Mouse (Mus musculus) lung, embryonic 14.5 days (tissue): ENCODE results near the gene Iqce. TPM values are rescaled to one million over a fixed set of nuclear protein-coding genes. Genes with fewer than 3 reads are reported as not detected.

Source experiments
- ATAC-seq: fragments of 200-750 bp; cut with Nextera tagmentation; 2 replicates; pipeline ENCODE4 v1.8.0; 2017; ENCODE audit warnings: mild to moderate bottlenecking, moderate TSS enrichment, moderate library complexity; ENCODE audit not compliant: insufficient read depth
- DNase-seq: peaks from one replicate; pipeline ENCODE4 v3.0.0-alpha.2; 2015
- H3K27ac ChIP-seq: fragments of 300-500 bp; sonication (generic); 2 replicates; pipeline ENCODE4 v1.5.1; 2014; ENCODE audit warnings: low read depth, mild to moderate bottlenecking, moderate library complexity
- H3K27me3 ChIP-seq: fragments of 300-500 bp; sonication (generic); 2 replicates; pipeline ENCODE4 v1.6.1; 2014; ENCODE audit warnings: low read length, control low read depth; ENCODE audit not compliant: insufficient read depth
- H3K36me3 ChIP-seq: fragments of 300-500 bp; sonication (generic); 2 replicates; pipeline ENCODE4 v1.6.1; 2014; ENCODE audit warnings: control low read depth; ENCODE audit not compliant: insufficient read depth
- H3K4me1 ChIP-seq: fragments of 300-500 bp; sonication (generic); 2 replicates; pipeline ENCODE4 v1.6.1; 2014; ENCODE audit warnings: antibody characterized with exemption, control low read depth; ENCODE audit not compliant: insufficient read depth
- H3K4me2 ChIP-seq: fragments of 300-500 bp; sonication (generic); 2 replicates; pipeline ENCODE4 v1.6.1; 2014; ENCODE audit warnings: mild to moderate bottlenecking
- H3K4me3 ChIP-seq: fragments of 300-500 bp; sonication (generic); 2 replicates; pipeline ENCODE4 v1.5.1; 2014; ENCODE audit warnings: low read depth, low read length
- H3K9ac ChIP-seq: fragments of 300-500 bp; sonication (generic); 2 replicates; pipeline ENCODE4 v1.6.1; 2014
- H3K9me3 ChIP-seq: fragments of 300-500 bp; sonication (generic); 2 replicates; pipeline ENCODE4 v1.6.1; 2016; ENCODE audit warnings: low read depth, low read length, control low read depth
- CTCF ChIP-seq: IDR thresholded peaks from 2 replicates; pipeline ENCODE4 v1.5.1; 2016; ENCODE audit warnings: antibody characterized with exemption, low read depth
- WGBS: fragments of 180-500 bp; shearing (Covaris S2); extraction: QIAGEN DNeasy Blood & Tissue Kit; methylation state at CpG from one replicate; pipeline ENCODE4 v1.1.7; 2014; 5-methylcytosine and 5-hydroxymethylcytosine counted together
- polyA plus RNA-seq: library from polyadenylated mRNA; unstranded; fragments of >200 nt; fragmentation: Nextera tagmentation; extraction: Ambion mirVana; gene quantifications from 2 replicates; pipeline ENCODE4 v1.2.1, GENCODE M21; 2014

Iqce gene
- polyA plus RNA-seq, 1 experiment from 2014 or later = 25.5 TPM

- TF ChIP-seq CTCF = no peak
Observed at GRCm38 (mm10) chr5:140688434-140688833, 13.7 kb downstream of the Iqce start.

GRCm38 (mm10) chr5:140684343-140685148 lies 17.6 kb downstream of the Iqce start:
- Histone ChIP-seq H3K4me3 (no peak overlapping the region), H3K36me3 (peaks cover 52% of the 10 kb centered on the region), H3K9me3 (no peaks in the 10 kb centered on the region), H3K9ac (no peak overlapping the region), H3K27ac (no peak overlapping the region), H3K27me3 (no peaks in the 10 kb centered on the region), H3K4me1 (no peaks in the 10 kb centered on the region), H3K4me2 (no peak overlapping the region)
- WGBS = 59% methylated on average over 16 of the region's 16 CpGs
- peak; percentile 82 for TF ChIP-seq CTCF
- DNase-seq (peak; percentile 84), ATAC-seq (peak; percentile 64; the same call in 1 of the 2 replicates)

More at GRCm38 (mm10) chr5:140688434-140688833, 13.7 kb downstream of the Iqce start:
- Histone ChIP-seq H3K27ac (no peak overlapping the region), H3K4me1 (no peaks in the 10 kb centered on the region), H3K9me3 (no peaks in the 10 kb centered on the region), H3K4me2 (no peak overlapping the region), H3K4me3 (no peak overlapping the region), H3K36me3 (peaks cover 60% of the 10 kb centered on the region), H3K9ac (no peak overlapping the region), H3K27me3 (no peaks in the 10 kb centered on the region)
- DNase-seq (peak; percentile 39), ATAC-seq (no peak)
- WGBS = 64% methylated on average over 3 of the region's 3 CpGs

DNA sequence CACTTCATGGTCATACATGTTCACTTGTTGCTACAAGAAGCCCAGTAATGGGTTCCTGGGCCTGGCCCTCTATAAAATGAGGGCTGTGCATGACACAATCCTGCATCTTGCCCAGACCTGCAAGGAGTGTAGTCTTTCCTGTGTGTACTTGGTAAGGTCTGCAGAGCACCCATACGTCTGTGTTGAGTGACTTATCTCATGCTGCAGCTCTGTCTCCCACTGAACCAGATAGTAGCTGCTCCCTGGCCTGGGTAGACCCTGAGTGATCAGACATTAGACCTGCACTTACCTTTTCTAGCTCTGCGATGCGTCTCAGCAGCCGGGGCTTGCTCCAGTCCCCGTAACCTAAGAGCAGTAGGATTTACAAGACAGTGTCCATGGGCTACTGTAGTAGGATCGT lies 20.1 kb downstream of the Iqce start:
- TF ChIP-seq CTCF = no peak
- Histone ChIP-seq H3K4me1 (no peaks in the 10 kb centered on the region), H3K9ac (no peak overlapping the region), H3K36me3 (peaks cover 41% of the 10 kb centered on the region), H3K27me3 (no peaks in the 10 kb centered on the region), H3K9me3 (no peaks in the 10 kb centered on the region), H3K4me2 (no peak overlapping the region), H3K27ac (no peak overlapping the region), H3K4me3 (no peak overlapping the region)
- 90% methylated on average over 6 of the region's 6 CpGs for WGBS
- ATAC-seq = no peak
- no peak for DNase-seq

DNA sequence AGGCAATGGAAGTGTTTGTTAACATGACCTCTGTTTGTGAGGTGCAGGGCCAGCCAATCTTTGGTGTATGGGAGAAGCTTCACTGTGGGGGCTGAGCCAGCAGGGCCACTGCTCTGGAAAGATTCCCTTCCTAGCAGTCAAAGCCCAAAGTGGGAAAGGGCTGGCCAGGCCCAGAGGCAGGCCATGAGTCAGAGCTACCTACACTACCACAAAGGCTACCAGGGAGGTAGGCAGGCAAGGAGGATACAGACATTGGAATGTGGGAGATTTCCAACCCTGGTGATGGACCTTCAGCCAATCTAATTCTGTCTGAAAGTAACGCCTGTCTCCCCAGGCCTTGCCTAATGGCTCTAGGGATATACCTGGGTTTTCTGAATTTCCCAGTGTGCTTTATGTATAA lies 21.2 kb downstream of the Iqce start:
- Histone ChIP-seq H3K27me3 (no peaks in the 10 kb centered on the region), H3K4me1 (no peaks in the 10 kb centered on the region), H3K4me3 (no peak overlapping the region), H3K9me3 (no peaks in the 10 kb centered on the region), H3K36me3 (peaks cover 42% of the 10 kb centered on the region), H3K27ac (no peak overlapping the region), H3K9ac (no peak overlapping the region), H3K4me2 (no peak overlapping the region)
- no peak for ATAC-seq
- DNase-seq = no peak
- 81% methylated on average over 1 of the region's 1 CpGs for WGBS
- no peak for TF ChIP-seq CTCF

DNA sequence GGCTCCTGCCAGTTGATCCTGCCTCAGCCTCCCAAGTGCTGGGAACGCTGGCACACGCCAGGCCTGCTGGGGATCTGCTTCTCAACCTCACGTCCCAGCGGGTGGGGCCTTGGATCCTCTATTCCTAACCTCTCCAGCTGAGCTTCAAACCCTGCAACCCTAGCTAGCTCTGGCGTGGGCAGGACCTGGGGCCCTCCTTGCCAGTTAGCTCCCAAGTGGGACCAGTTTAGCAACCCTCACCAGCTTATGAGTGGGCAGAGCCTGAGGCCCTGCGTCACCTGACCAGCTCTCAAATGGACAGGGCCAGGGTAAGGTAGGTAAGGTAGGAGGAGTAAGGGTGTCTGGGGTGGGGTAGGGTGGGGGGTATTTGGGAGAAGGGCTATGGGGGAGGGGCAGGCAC lies 22.1 kb downstream of the Iqce start:
- no peak overlapping the region for H3K27ac ChIP-seq
- 85% methylated on average over 6 of the region's 6 CpGs for whole genome bisulfite sequencing

DNA sequence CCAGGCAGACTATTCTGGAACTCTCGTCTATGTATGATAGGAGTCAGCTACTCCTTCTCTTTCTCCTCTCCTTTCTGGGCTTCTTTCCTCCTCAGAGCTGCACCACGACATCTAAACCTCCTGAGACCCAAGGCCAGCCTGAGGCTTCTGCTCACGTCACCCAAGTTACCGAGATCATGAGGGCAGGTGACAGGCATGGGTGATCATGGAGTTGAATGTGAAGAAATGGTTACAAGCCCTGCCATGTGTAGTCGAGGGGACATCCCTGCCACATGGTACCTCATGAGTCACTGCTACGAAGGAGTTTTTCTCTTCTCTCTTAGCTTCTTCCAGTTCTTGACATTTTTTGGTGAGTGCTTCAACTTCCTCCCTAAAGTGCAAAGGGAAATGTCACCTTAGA lies 25.0 kb downstream of the Iqce start:
- H3K36me3 ChIP-seq = peaks cover 50% of the 10 kb centered on the region
- WGBS = 84% methylated on average over 6 of the region's 6 CpGs

More for the DNA sequence above, 22.1 kb downstream of the Iqce start:
- DNase-seq (no peak), ATAC-seq (no peak)
- H3K4me1 ChIP-seq = no peaks in the 10 kb centered on the region
- peaks cover 42% of the 10 kb centered on the region for H3K36me3 ChIP-seq
- H3K4me3 ChIP-seq = no peak overlapping the region
- no peak for TF ChIP-seq CTCF
- H3K9me3 ChIP-seq = no peaks in the 10 kb centered on the region
- H3K9ac ChIP-seq = no peak overlapping the region
- H3K27me3 ChIP-seq = no peaks in the 10 kb centered on the region
- no peak overlapping the region for H3K4me2 ChIP-seq

GRCm38 (mm10) chr5:140675640-140676039 lies 26.5 kb downstream of the Iqce start:
- H3K4me2 ChIP-seq = no peak overlapping the region
- TF ChIP-seq CTCF = no peak
- no peak for DNase-seq
- H3K36me3 ChIP-seq = peaks cover 56% of the 10 kb centered on the region; the same call in 1 of the 2 replicates
- H3K4me1 ChIP-seq = no peaks in the 10 kb centered on the region
- H3K4me3 ChIP-seq = no peak overlapping the region
- WGBS = 87% methylated on average over 11 of the region's 11 CpGs
- H3K9me3 ChIP-seq = no peaks in the 10 kb centered on the region
- no peak overlapping the region for H3K9ac ChIP-seq
- no peak overlapping the region for H3K27ac ChIP-seq
- no peak for ATAC-seq
- no peaks in the 10 kb centered on the region for H3K27me3 ChIP-seq

More for the DNA sequence above, 25.0 kb downstream of the Iqce start:
- Histone ChIP-seq H3K4me2 (no peak overlapping the region), H3K4me1 (no peaks in the 10 kb centered on the region), H3K4me3 (no peak overlapping the region), H3K27me3 (no peaks in the 10 kb centered on the region), H3K9ac (no peak overlapping the region), H3K9me3 (no peaks in the 10 kb centered on the region), H3K27ac (no peak overlapping the region)
- no peak for TF ChIP-seq CTCF
- ATAC-seq = no peak
- DNase-seq = no peak
